8 mouse cellular contexts compared by ENCODE assay signal in genomic region chr13:23561531-23561882, GRCm38 (mm10). TPM values are rescaled to one million over a fixed set of nuclear protein-coding genes. Genes with fewer than 3 reads are reported as not detected.
DNase-seq lines count a peak whose midpoint lies in the region; ATAC-seq and TF ChIP-seq lines count a peak whose summit lies in the region.
"Not testable (repeated sequence)": the region's sequence is repeated elsewhere in the genome, so short reads cannot be mapped to it uniquely, and the experiment has no call there.

No protein-coding gene starts in this region.

- peak overlapping the region; percentile 75 for H3K4me3 ChIP-seq in brown adipose tissue, adult 24 weeks (ENCODE audit: insufficient read depth, low read depth, low read length)
- peak overlapping the region; percentile 19 for H3K4me3 ChIP-seq in forebrain, embryonic 11.5 days (ENCODE audit: low read depth, low read length)
- peak overlapping the region; percentile 44 to 56; a peak in 2 of 4 replicates for H3K4me3 ChIP-seq in heart, embryonic 14.5 days (ENCODE audit: control insufficient read depth in 1 of 2, insufficient read depth in 1 of 2, low read depth in 1 of 2, low read length in 2 of 2)
- H3K4me3 ChIP-seq in intestine, embryonic 14.5 days (ENCODE audit: low read depth, low read length) = peak overlapping the region; percentile 38; the same call in 1 of the 2 replicates
- peak overlapping the region; percentile 48 for H3K4me3 ChIP-seq in limb, embryonic 13.5 days
- peak overlapping the region; percentile 49 for H3K4me3 ChIP-seq in lung, embryonic 16.5 days (ENCODE audit: low read length)
- H3K4me3 ChIP-seq in myocyte = peak overlapping the region; percentile 28
- H3K4me3 ChIP-seq in thymus, adult 2 months (ENCODE audit: control insufficient read depth, insufficient read depth, low read length) = 0 out of 2 replicates have a peak overlapping the region, but pooled peaks have one; percentile 52

- 0% methylated on average over 2 of the region's 5 CpGs for WGBS in forebrain, embryonic 11.5 days
- 0% methylated on average over 2 of the region's 5 CpGs for WGBS in heart, embryonic 14.5 days
- WGBS in intestine, embryonic 14.5 days = 0% methylated on average over 2 of the region's 5 CpGs
- 0% methylated on average over 2 of the region's 5 CpGs for WGBS in limb, embryonic 13.5 days
- 0% methylated on average over 2 of the region's 5 CpGs for WGBS in lung, embryonic 16.5 days
- 0% methylated on average over 2 of the region's 5 CpGs for WGBS in thymus, adult 2 months

- not testable (repeated sequence) for DNase-seq in forebrain, embryonic 11.5 days (ENCODE audit: low spot score); intestine, embryonic 14.5 days (ENCODE audit: low spot score); thymus, adult 2 months

- H3K9ac ChIP-seq in forebrain, embryonic 11.5 days (ENCODE audit: low read length) = peak overlapping the region; percentile 43; the same call in 1 of the 2 replicates
- H3K9ac ChIP-seq in heart, embryonic 14.5 days (ENCODE audit: low read length) = peak overlapping the region; percentile 71; the same call in 1 of the 2 replicates
- H3K9ac ChIP-seq in intestine, embryonic 14.5 days (ENCODE audit: low read length) = peak overlapping the region; percentile 52
- H3K9ac ChIP-seq in limb, embryonic 13.5 days = peak overlapping the region; percentile 74
- H3K9ac ChIP-seq in lung, embryonic 16.5 days (ENCODE audit: low read length) = peak overlapping the region; percentile 63

- not testable (repeated sequence) for TF ChIP-seq CTCF in thymus, adult 2 months (IDR thresholded peaks at IDR 0.05; ENCODE audit: borderline replicate concordance, control insufficient read depth, extremely low read depth, insufficient read depth, low read length, poor library complexity)

- peak overlapping the region; percentile 37; the same call in 1 of the 2 replicates for H3K27ac ChIP-seq in brown adipose tissue, adult 24 weeks (replicated peaks; ENCODE audit: low read depth, low read length)
- peak overlapping the region; percentile 96 for H3K27ac ChIP-seq in forebrain, embryonic 11.5 days (ENCODE audit: low read depth, low read length)
- H3K27ac ChIP-seq in heart, embryonic 14.5 days (replicated peaks in 1 of 2; ENCODE audit: control insufficient read depth in 1 of 2, insufficient read depth in 1 of 2, low read depth in 2 of 2, low read length in 2 of 2) = peak overlapping the region in 1 of 2 experiments; percentile 99; a peak in 2 of 4 replicates
- peak overlapping the region; percentile 99 for H3K27ac ChIP-seq in intestine, embryonic 14.5 days (ENCODE audit: low read depth)
- peak overlapping the region; percentile 96 for H3K27ac ChIP-seq in limb, embryonic 13.5 days
- H3K27ac ChIP-seq in lung, embryonic 16.5 days (ENCODE audit: low read length) = peak overlapping the region; percentile 99; the same call in 1 of the 2 replicates
- peak overlapping the region; percentile 50; the same call in 1 of the 2 replicates for H3K27ac ChIP-seq in thymus, adult 2 months (ENCODE audit: control insufficient read depth, insufficient read depth, low read length)

- not testable (repeated sequence) for H3ac ChIP-seq in myocyte (ENCODE audit: control insufficient read depth, insufficient read length)

- peak overlapping the region; percentile 36 for H3K4me2 ChIP-seq in forebrain, embryonic 11.5 days (ENCODE audit: low read depth, low read length, severe bottlenecking)
- H3K4me2 ChIP-seq in heart, embryonic 14.5 days (ENCODE audit: low read length) = peak overlapping the region; percentile 74
- H3K4me2 ChIP-seq in intestine, embryonic 14.5 days (ENCODE audit: low read length) = peak overlapping the region; percentile 92
- H3K4me2 ChIP-seq in limb, embryonic 13.5 days (replicated peaks) = peak overlapping the region; percentile 69
- H3K4me2 ChIP-seq in lung, embryonic 16.5 days (ENCODE audit: low read depth, low read length) = peak overlapping the region; percentile 61
- peak overlapping the region; percentile 99 for H3K4me2 ChIP-seq in myocyte (ENCODE audit: low read depth)

- ATAC-seq in forebrain, embryonic 11.5 days (replicated peaks; ENCODE audit: low FRiP score); heart, embryonic 14.5 days (ENCODE audit: insufficient number of reproducible peaks, insufficient read depth, low FRiP score, low read depth); intestine, embryonic 14.5 days (replicated peaks; ENCODE audit: low FRiP score, low TSS enrichment, low read depth); limb, embryonic 13.5 days (ENCODE audit: low FRiP score, low read depth); lung, embryonic 16.5 days (ENCODE audit: low read depth): not testable (repeated sequence)

- H3K36me3 ChIP-seq in forebrain, embryonic 11.5 days (ENCODE audit: control insufficient read depth, insufficient read depth, low read length); heart, embryonic 14.5 days (ENCODE audit: control insufficient read depth, insufficient read depth, low read length); intestine, embryonic 14.5 days (ENCODE audit: control insufficient read depth, insufficient read depth, low read length); limb, embryonic 13.5 days; lung, embryonic 16.5 days (ENCODE audit: control insufficient read depth, insufficient read depth, low read length); myocyte (ENCODE audit: control insufficient read depth, insufficient read depth); thymus, adult 2 months (ENCODE audit: control insufficient read depth, insufficient read depth, low read length): not testable (repeated sequence)

- H3K9me3 ChIP-seq in forebrain, embryonic 11.5 days (ENCODE audit: control insufficient read depth, low read length); heart, embryonic 14.5 days (ENCODE audit: control insufficient read depth, low read length); intestine, embryonic 14.5 days (ENCODE audit: control insufficient read depth, low read length); limb, embryonic 13.5 days; lung, embryonic 16.5 days (ENCODE audit: control insufficient read depth, low read length): not testable (repeated sequence)

- TF ChIP-seq POLR2A in myocyte (IDR thresholded peaks at IDR 0.05; ENCODE audit: insufficient read length, low read depth); thymus, adult 2 months (IDR thresholded peaks at IDR 0.05; ENCODE audit: control insufficient read depth, extremely low read depth, insufficient read depth, low read length, poor library complexity): not testable (repeated sequence)

- not testable (repeated sequence) for H3K4me1 ChIP-seq in brown adipose tissue, adult 24 weeks (ENCODE audit: control insufficient read depth, insufficient read depth, insufficient read length, low read length); forebrain, embryonic 11.5 days (replicated peaks; ENCODE audit: control insufficient read depth, insufficient read depth, low read length); heart, embryonic 14.5 days (ENCODE audit: control insufficient read depth in 2 of 2, insufficient read depth in 2 of 2, low read length in 2 of 2); intestine, embryonic 14.5 days (replicated peaks; ENCODE audit: control insufficient read depth, insufficient read depth, low read length); limb, embryonic 13.5 days; lung, embryonic 16.5 days (replicated peaks; ENCODE audit: control insufficient read depth, insufficient read depth, low read length); thymus, adult 2 months (replicated peaks; ENCODE audit: control insufficient read depth, insufficient read depth, low read length)

- H3K79me2 ChIP-seq in myocyte (ENCODE audit: control insufficient read depth, insufficient read depth) = not testable (repeated sequence)

- H3K27me3 ChIP-seq in forebrain, embryonic 11.5 days (ENCODE audit: control insufficient read depth, insufficient read depth, low read length); heart, embryonic 14.5 days (ENCODE audit: control insufficient read depth, insufficient read depth, low read length); intestine, embryonic 14.5 days (replicated peaks; ENCODE audit: control insufficient read depth, insufficient read depth, low read length); limb, embryonic 13.5 days; lung, embryonic 16.5 days (ENCODE audit: control insufficient read depth, insufficient read depth, low read depth, low read length); myocyte (ENCODE audit: control insufficient read depth, insufficient read depth, insufficient read length); thymus, adult 2 months (ENCODE audit: control insufficient read depth, insufficient read depth, low read length): not testable (repeated sequence)

RNA-seq across cellular contexts. Expression of gene Hist1h3e, which starts 0.7 kb away (rescaled TPM):
- 2.8 and 2.9 TPM in 2 replicates for polyA plus RNA-seq in brown adipose tissue, adult 24 weeks (2012; ENCODE audit: insufficient read depth, insufficient read length, missing spikeins)
- polyA plus RNA-seq in forebrain, embryonic 11.5 days (2014; fragmentation: Nextera tagmentation; extraction: Ambion mirVana) = 6.7 and 10.4 TPM in 2 replicates
- polyA plus RNA-seq in heart, embryonic 14.5 days (2014; fragmentation: Nextera tagmentation; extraction: Ambion mirVana) = 2.0 TPM in 2 replicates
- polyA plus RNA-seq in intestine, embryonic 14.5 days (2014; fragmentation: Nextera tagmentation; extraction: Ambion mirVana) = 9.3 and 9.7 TPM in 2 replicates
- polyA plus RNA-seq in limb, embryonic 13.5 days (2015; fragmentation: Nextera tagmentation; extraction: Ambion mirVana) = 8.2 and 8.9 TPM in 2 replicates
- polyA plus RNA-seq in lung, embryonic 16.5 days (2015; fragmentation: Nextera tagmentation; extraction: Ambion mirVana) = 4.9 and 7.8 TPM in 2 replicates
- polyA plus RNA-seq in myocyte (2012; fragmentation: generic; extraction: Trizol) = 1.7 TPM
- polyA plus RNA-seq in thymus, adult 2 months (2012; rRNA removed) = 245 and 339 TPM in 2 replicates

RNA-seq across cellular contexts. Expression of gene Hist1h1d, which starts 8.4 kb away (rescaled TPM):
- polyA plus RNA-seq in brown adipose tissue, adult 24 weeks (2012; ENCODE audit: insufficient read depth, insufficient read length, missing spikeins) = 0.24 and 1.1 TPM in 2 replicates
- polyA plus RNA-seq in forebrain, embryonic 11.5 days (2014; fragmentation: Nextera tagmentation; extraction: Ambion mirVana) = 0.87 and 0.92 TPM in 2 replicates
- polyA plus RNA-seq in heart, embryonic 14.5 days (2014; fragmentation: Nextera tagmentation; extraction: Ambion mirVana) = 0.24 and 0.41 TPM in 2 replicates
- 0.64 and 0.90 TPM in 2 replicates for polyA plus RNA-seq in intestine, embryonic 14.5 days (2014; fragmentation: Nextera tagmentation; extraction: Ambion mirVana)
- 0.46 and 0.51 TPM in 2 replicates for polyA plus RNA-seq in limb, embryonic 13.5 days (2015; fragmentation: Nextera tagmentation; extraction: Ambion mirVana)
- 0.58 and 0.79 TPM in 2 replicates for polyA plus RNA-seq in lung, embryonic 16.5 days (2015; fragmentation: Nextera tagmentation; extraction: Ambion mirVana)
- 0.65 TPM for polyA plus RNA-seq in myocyte (2012; fragmentation: generic; extraction: Trizol)
- 1.9 and 2.9 TPM in 2 replicates for polyA plus RNA-seq in thymus, adult 2 months (2012; rRNA removed)

RNA-seq across cellular contexts. Expression of gene Hist1h2ae, which starts 9.5 kb away (rescaled TPM):
- not detected in 2 replicates for polyA plus RNA-seq in brown adipose tissue, adult 24 weeks (2012; ENCODE audit: insufficient read depth, insufficient read length, missing spikeins)
- 96.4 and 102 TPM in 2 replicates for polyA plus RNA-seq in forebrain, embryonic 11.5 days (2014; fragmentation: Nextera tagmentation; extraction: Ambion mirVana)
- polyA plus RNA-seq in heart, embryonic 14.5 days (2014; fragmentation: Nextera tagmentation; extraction: Ambion mirVana) = 34.9 and 49.1 TPM in 2 replicates
- polyA plus RNA-seq in intestine, embryonic 14.5 days (2014; fragmentation: Nextera tagmentation; extraction: Ambion mirVana) = 106 and 114 TPM in 2 replicates
- polyA plus RNA-seq in limb, embryonic 13.5 days (2015; fragmentation: Nextera tagmentation; extraction: Ambion mirVana) = 110 and 115 TPM in 2 replicates
- polyA plus RNA-seq in lung, embryonic 16.5 days (2015; fragmentation: Nextera tagmentation; extraction: Ambion mirVana) = 71.9 and 83.6 TPM in 2 replicates
- 4.5 TPM for polyA plus RNA-seq in myocyte (2012; fragmentation: generic; extraction: Trizol)
- polyA plus RNA-seq in thymus, adult 2 months (2012; rRNA removed) = 174 and 210 TPM in 2 replicates

RNA-seq across cellular contexts. Expression of gene Hist1h2bg, which starts 9.7 kb away (rescaled TPM):
- not detected in 2 replicates for polyA plus RNA-seq in brown adipose tissue, adult 24 weeks (2012; ENCODE audit: insufficient read depth, insufficient read length, missing spikeins)
- polyA plus RNA-seq in forebrain, embryonic 11.5 days (2014; fragmentation: Nextera tagmentation; extraction: Ambion mirVana) = 7.4 and 10.0 TPM in 2 replicates
- 3.7 and 6.2 TPM in 2 replicates for polyA plus RNA-seq in heart, embryonic 14.5 days (2014; fragmentation: Nextera tagmentation; extraction: Ambion mirVana)
- 6.1 and 7.6 TPM in 2 replicates for polyA plus RNA-seq in intestine, embryonic 14.5 days (2014; fragmentation: Nextera tagmentation; extraction: Ambion mirVana)
- 11.2 and 14.4 TPM in 2 replicates for polyA plus RNA-seq in limb, embryonic 13.5 days (2015; fragmentation: Nextera tagmentation; extraction: Ambion mirVana)
- polyA plus RNA-seq in lung, embryonic 16.5 days (2015; fragmentation: Nextera tagmentation; extraction: Ambion mirVana) = 13.6 and 15.8 TPM in 2 replicates
- polyA plus RNA-seq in myocyte (2012; fragmentation: generic; extraction: Trizol) = 7.8 TPM
- 523 and 578 TPM in 2 replicates for polyA plus RNA-seq in thymus, adult 2 months (2012; rRNA removed)

RNA-seq across cellular contexts. Expression of gene Hist1h4f, which starts 10.1 kb away (rescaled TPM):
- polyA plus RNA-seq in brown adipose tissue, adult 24 weeks (2012; ENCODE audit: insufficient read depth, insufficient read length, missing spikeins) = not detected in 2 replicates
- 1.2 and 1.3 TPM in 2 replicates for polyA plus RNA-seq in forebrain, embryonic 11.5 days (2014; fragmentation: Nextera tagmentation; extraction: Ambion mirVana)
- not detected in 2 replicates for polyA plus RNA-seq in heart, embryonic 14.5 days (2014; fragmentation: Nextera tagmentation; extraction: Ambion mirVana)
- polyA plus RNA-seq in intestine, embryonic 14.5 days (2014; fragmentation: Nextera tagmentation; extraction: Ambion mirVana) = 1.3 and 1.4 TPM in 2 replicates
- polyA plus RNA-seq in limb, embryonic 13.5 days (2015; fragmentation: Nextera tagmentation; extraction: Ambion mirVana) = 1.0 and 1.9 TPM in 2 replicates
- polyA plus RNA-seq in lung, embryonic 16.5 days (2015; fragmentation: Nextera tagmentation; extraction: Ambion mirVana) = 0.78 and 2.4 TPM in 2 replicates
- polyA plus RNA-seq in myocyte (2012; fragmentation: generic; extraction: Trizol) = 4.1 TPM
- 208 and 221 TPM in 2 replicates for polyA plus RNA-seq in thymus, adult 2 months (2012; rRNA removed)

Comparison
In these comparisons a context has a peak if more than half of its experiments do, and no peak if none do; other contexts are left out.
1. H3K4me3 ChIP-seq: peak in every context shown above with its lines; median percentile 75 in brown adipose tissue, adult 24 weeks; 52 in thymus, adult 2 months; 50 in heart, embryonic 14.5 days; 49 in lung, embryonic 16.5 days; 48 in limb, embryonic 13.5 days; 38 in intestine, embryonic 14.5 days; 28 in myocyte; 19 in forebrain, embryonic 11.5 days.
2. H3K4me2 ChIP-seq: peak in every context shown above with its lines; median percentile 99 in myocyte; 92 in intestine, embryonic 14.5 days; 74 in heart, embryonic 14.5 days; 69 in limb, embryonic 13.5 days; 61 in lung, embryonic 16.5 days; 36 in forebrain, embryonic 11.5 days.
3. RNA of gene Hist1h3e, which starts 0.7 kb away (polyA plus RNA-seq): 245 to 339 TPM in thymus, adult 2 months; 6.7 to 10.4 TPM in forebrain, embryonic 11.5 days, 9.3 to 9.7 TPM in intestine, embryonic 14.5 days, 8.2 to 8.9 TPM in limb, embryonic 13.5 days, 4.9 to 7.8 TPM in lung, embryonic 16.5 days, 2.8 to 2.9 TPM in brown adipose tissue, adult 24 weeks, 2.0 TPM in heart, embryonic 14.5 days and 1.7 TPM in myocyte (single experiment); every median in the first group is over 10 times any median in the second.
4. Peak in every context shown above with its lines, with median percentiles within 50 percentile points of each other: H3K9ac ChIP-seq.